Mouse (Mus musculus) heart, embryonic 14.5 days (tissue): ENCODE data around the gene Kif18a. TPM values are rescaled to one million over a fixed set of nuclear protein-coding genes. Genes with fewer than 3 reads are reported as not detected.

ENCODE experiments used
- ATAC-seq: fragments of 200-750 bp; cut with Nextera tagmentation; 2 replicates; pipeline ENCODE4 v1.8.0; 2017; ENCODE audit warnings: low read depth, moderate TSS enrichment; ENCODE audit not compliant: insufficient number of reproducible peaks, insufficient read depth, low FRiP score
- H3K27ac ChIP-seq, 2 experiments: fragments of 200-500 bp in 1 of 2; fragments of 300-500 bp in 1 of 2; sonication (generic) in 1 of 2; replicated peaks in 1 of 2; 2 replicates each; pipeline ENCODE4 v1.5.1; 2012 to 2014; ENCODE audit warnings: low read depth in 2 of 2, low read length in 2 of 2, control low read depth in 1 of 2, mild to moderate bottlenecking in 1 of 2, mixed read lengths in 1 of 2; ENCODE audit not compliant: control insufficient read depth in 1 of 2, insufficient read depth in 1 of 2
- H3K27me3 ChIP-seq: fragments of 300-500 bp; sonication (generic); 2 replicates; pipeline ENCODE4 v1.6.1; 2014; ENCODE audit warnings: mild to moderate bottlenecking, low read length, control low read depth; ENCODE audit not compliant: control insufficient read depth, insufficient read depth
- H3K36me3 ChIP-seq: fragments of 300-500 bp; sonication (generic); 2 replicates; pipeline ENCODE4 v1.6.1; 2014; ENCODE audit warnings: mild to moderate bottlenecking, control low read depth, low read length, mixed read lengths; ENCODE audit not compliant: control insufficient read depth, insufficient read depth
- H3K4me1 ChIP-seq, 2 experiments: fragments of 200-500 bp in 1 of 2; fragments of 300-500 bp in 1 of 2; sonication (generic) in 1 of 2; 2 replicates each; pipeline ENCODE4 v1.6.1; 2012 to 2014; ENCODE audit warnings: low read length in 2 of 2, control low read depth in 1 of 2, mixed read lengths in 1 of 2; ENCODE audit not compliant: control insufficient read depth in 2 of 2, insufficient read depth in 2 of 2
- H3K4me2 ChIP-seq: fragments of 300-500 bp; sonication (generic); 2 replicates; pipeline ENCODE4 v1.6.1; 2014; ENCODE audit warnings: mild to moderate bottlenecking, low read length
- H3K4me3 ChIP-seq, 2 experiments: fragments of 200-500 bp in 1 of 2; fragments of 300-500 bp in 1 of 2; sonication (generic) in 1 of 2; 2 replicates each; pipeline ENCODE4 v1.5.1; 2012 to 2014; ENCODE audit warnings: low read length in 2 of 2, mild to moderate bottlenecking in 2 of 2, control low read depth in 1 of 2, low read depth in 1 of 2, moderate library complexity in 1 of 2; ENCODE audit not compliant: control insufficient read depth in 1 of 2, insufficient read depth in 1 of 2
- H3K9ac ChIP-seq: fragments of 300-500 bp; sonication (generic); 2 replicates; pipeline ENCODE4 v1.6.1; 2014; ENCODE audit warnings: mild to moderate bottlenecking, low read length
- H3K9me3 ChIP-seq: fragments of 300-500 bp; sonication (generic); 2 replicates; pipeline ENCODE4 v1.6.1; 2016; ENCODE audit warnings: low read length, control low read depth; ENCODE audit not compliant: control insufficient read depth
- WGBS: fragments of 180-500 bp; shearing (Covaris S2); extraction: QIAGEN DNeasy Blood & Tissue Kit; methylation state at CpG from one replicate; pipeline ENCODE4 v1.1.7; 2014; 5-methylcytosine and 5-hydroxymethylcytosine counted together
- polyA plus RNA-seq: library from polyadenylated mRNA; unstranded; fragments of >200 nt; fragmentation: Nextera tagmentation; extraction: Ambion mirVana; gene quantifications from 2 replicates; pipeline ENCODE4 v1.2.1, GENCODE M21; 2014

The Kif18a gene
- polyA plus RNA-seq, 1 experiment from 2014 or later = 12.6 TPM

DNA sequence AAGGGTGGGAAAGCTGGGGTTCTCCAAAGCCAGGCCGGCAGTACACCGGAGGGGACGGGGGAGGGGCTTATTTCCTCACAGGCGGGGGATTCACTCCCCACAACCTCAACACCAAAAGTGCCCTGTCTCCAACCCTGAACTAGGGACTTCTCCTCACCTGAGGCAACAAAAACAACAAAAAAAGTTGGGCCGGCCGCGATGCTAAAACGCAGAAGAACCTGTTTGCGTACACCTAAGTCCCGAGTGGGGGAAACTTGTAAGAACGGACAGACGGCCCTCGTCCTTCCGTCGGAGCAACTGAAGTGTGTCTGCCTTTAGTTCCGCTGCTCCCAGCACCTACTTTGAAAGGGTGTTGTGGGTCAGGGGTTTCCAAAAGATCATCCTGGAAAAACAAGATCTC, 2.5 kb upstream of the Kif18a start:
- Histone ChIP-seq H3K27me3 (no peaks in the 10 kb centered on the region), H3K4me2 (peak overlapping the region; percentile 74), H3K4me3 (peak overlapping the region; percentile 74 to 99), H3K9ac (peak overlapping the region; percentile 84), H3K36me3 (no peaks in the 10 kb centered on the region), H3K4me1 (peaks cover 0 to 13% of the 10 kb centered on the region in 2 experiments; a peak in 1 of 4 replicates), H3K27ac (peak overlapping the region; percentile 33 to 64; a peak in 3 of 4 replicates), H3K9me3 (no peaks in the 10 kb centered on the region)
- under 1% methylated on average over 16 of the region's 16 CpGs for WGBS
- peak; percentile 33; the same call in 1 of the 2 replicates for ATAC-seq

DNA sequence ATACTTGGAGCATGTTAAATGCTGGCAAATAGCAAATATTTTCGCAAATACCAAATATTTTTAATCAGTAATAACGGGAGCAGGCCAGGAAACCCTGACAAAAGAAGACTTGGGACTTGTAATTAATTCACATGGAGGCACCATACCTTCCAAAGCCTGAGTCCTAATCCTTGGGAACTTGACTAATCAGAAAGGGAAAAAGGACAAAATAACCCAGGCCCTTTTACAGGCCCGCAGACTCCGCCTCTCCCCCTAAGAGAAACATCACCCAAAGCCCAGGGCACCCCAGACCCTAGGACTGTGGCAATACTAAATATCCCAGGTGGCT, 302 bp upstream of the Kif18a start:
- Histone ChIP-seq H3K4me3 (peak overlapping the region; percentile 78 to 88), H3K9ac (peak overlapping the region; percentile 81), H3K4me2 (peak overlapping the region; percentile 82), H3K27me3 (no peaks in the 10 kb centered on the region), H3K36me3 (no peaks in the 10 kb centered on the region), H3K4me1 (peaks cover 0 to 13% of the 10 kb centered on the region in 2 experiments; a peak in 1 of 4 replicates), H3K9me3 (no peaks in the 10 kb centered on the region), H3K27ac (peak overlapping the region; percentile 28 to 54; a peak in 3 of 4 replicates)
- WGBS = 5% methylated on average over 4 of the region's 4 CpGs
- ATAC-seq = no peak

DNA sequence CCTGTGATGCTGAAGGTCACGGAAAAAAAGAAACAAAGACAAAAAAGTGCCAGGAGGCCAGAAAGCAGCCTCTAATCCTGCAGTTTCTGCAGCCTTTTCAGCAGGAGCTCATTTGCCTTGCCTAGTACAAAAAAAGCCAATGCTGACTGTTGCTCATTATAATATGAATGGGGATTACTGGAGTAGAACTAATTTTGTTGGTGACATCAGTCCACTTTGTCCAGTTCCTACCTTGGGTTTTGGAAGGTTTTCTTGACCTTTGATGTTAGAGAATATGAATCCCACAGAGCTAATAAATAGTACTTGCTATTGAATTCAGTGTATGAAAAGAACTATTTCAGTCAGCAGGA, 778 bp downstream of the Kif18a start:
- peaks cover 0 to 13% of the 10 kb centered on the region in 2 experiments; a peak in 1 of 4 replicates for H3K4me1 ChIP-seq
- WGBS = 0% methylated on average over 1 of the region's 1 CpGs
- H3K27me3 ChIP-seq = no peaks in the 10 kb centered on the region
- no peak for ATAC-seq
- H3K9me3 ChIP-seq = no peaks in the 10 kb centered on the region
- no peaks in the 10 kb centered on the region for H3K36me3 ChIP-seq
- peak overlapping the region; percentile 81 for H3K9ac ChIP-seq
- H3K4me3 ChIP-seq = peak overlapping the region; percentile 78 to 88
- peak overlapping the region; percentile 71 to 88 for H3K27ac ChIP-seq
- H3K4me2 ChIP-seq = peak overlapping the region; percentile 82

DNA sequence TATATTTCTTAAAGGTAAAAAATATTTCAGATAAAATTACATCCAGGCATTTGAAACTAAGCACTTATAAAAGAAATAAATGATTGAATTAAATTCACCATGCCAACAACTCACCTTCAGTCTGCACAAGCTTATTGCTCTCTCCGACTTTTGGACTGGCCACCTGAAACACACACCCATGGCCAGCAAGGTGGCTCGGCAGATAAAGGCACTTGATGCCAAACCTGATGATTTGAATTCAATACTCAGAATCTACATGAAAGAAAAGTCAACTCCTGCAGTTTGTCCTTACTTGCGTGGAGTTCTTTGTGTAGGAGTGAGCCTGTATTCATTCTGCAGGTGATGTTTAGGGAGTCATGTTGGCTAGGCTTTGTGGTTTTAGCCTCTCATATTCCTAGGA, 3.6 kb downstream of the Kif18a start:
- Histone ChIP-seq H3K4me2 (no peak overlapping the region), H3K4me1 (peaks cover 0 to 10% of the 10 kb centered on the region in 2 experiments; a peak in 1 of 4 replicates), H3K9ac (no peak overlapping the region), H3K4me3 (no peak overlapping the region), H3K27me3 (no peaks in the 10 kb centered on the region), H3K36me3 (peaks cover 7% of the 10 kb centered on the region; the same call in 1 of the 2 replicates), H3K27ac (no peak overlapping the region), H3K9me3 (no peaks in the 10 kb centered on the region)
- ATAC-seq = no peak
- 90% methylated on average over 3 of the region's 3 CpGs for WGBS

DNA sequence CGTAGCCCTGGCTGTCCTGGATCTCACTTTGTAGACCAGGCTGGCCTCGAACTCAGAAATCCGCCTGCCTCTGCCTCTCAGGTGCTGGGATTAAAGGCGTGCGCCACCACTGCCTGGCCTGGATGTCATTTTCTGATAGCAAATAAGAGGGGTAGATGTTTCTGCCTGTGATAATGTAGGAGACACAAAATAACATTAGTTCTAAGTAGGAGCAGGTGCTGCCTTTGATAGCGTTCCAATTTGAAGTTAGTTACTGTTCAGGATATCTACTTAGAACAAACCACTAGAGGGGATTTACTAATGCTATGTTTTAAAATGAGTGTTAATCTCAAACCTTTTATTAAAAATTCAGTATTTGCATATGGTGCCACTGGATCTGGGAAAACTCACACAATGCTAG, 8.8 kb downstream of the Kif18a start:
- Histone ChIP-seq H3K9me3 (no peaks in the 10 kb centered on the region), H3K4me2 (no peak overlapping the region), H3K4me3 (no peak overlapping the region), H3K27me3 (no peaks in the 10 kb centered on the region), H3K9ac (no peak overlapping the region), H3K36me3 (peaks cover 56% of the 10 kb centered on the region), H3K27ac (no peak overlapping the region), H3K4me1 (no peaks in the 10 kb centered on the region)
- ATAC-seq = no peak
- WGBS = 87% methylated on average over 6 of the region's 6 CpGs

DNA sequence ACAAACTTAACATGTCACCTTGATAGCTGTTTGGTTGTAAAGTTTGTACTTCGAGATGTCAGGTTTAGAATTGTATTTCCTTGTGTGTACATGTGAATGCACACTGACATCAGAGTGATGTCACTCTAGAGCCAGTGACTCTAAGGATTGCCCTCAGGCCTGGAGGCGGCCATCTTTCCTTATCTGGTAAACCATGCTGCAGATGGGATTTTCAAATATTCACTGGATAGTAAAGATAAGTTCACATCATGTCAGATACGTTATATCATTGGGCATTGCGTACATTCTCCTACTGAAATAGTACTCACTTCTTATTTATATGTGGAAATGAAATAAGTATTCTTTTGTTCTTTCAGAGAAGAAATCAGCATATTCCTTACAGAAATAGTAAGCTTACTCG, 15.7 kb downstream of the Kif18a start:
- Histone ChIP-seq H3K4me2 (no peak overlapping the region), H3K4me1 (no peaks in the 10 kb centered on the region), H3K36me3 (peaks cover 47% of the 10 kb centered on the region), H3K9me3 (no peaks in the 10 kb centered on the region), H3K27ac (no peak overlapping the region), H3K9ac (no peak overlapping the region), H3K27me3 (no peaks in the 10 kb centered on the region), H3K4me3 (no peak overlapping the region)
- 86% methylated on average over 5 of the region's 5 CpGs for WGBS
- ATAC-seq = no peak

DNA sequence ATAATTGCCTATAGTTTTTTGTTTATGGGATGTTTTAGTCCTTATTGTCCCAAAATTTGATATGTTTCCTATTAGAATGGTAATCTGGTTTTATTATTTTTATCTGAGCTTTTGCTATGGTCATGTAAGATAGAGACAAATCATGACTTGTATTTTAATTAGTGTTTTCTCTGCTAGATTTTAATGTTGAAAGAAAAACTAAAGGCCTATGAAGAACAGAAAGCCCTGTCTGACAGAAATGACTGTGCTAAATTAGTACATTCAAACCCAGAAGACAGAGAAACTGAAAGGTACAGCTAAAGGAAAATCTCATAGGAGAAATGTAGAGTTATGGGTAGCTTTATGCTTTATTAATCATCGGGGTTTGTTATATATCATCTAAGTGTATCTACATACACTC, 17.6 kb downstream of the Kif18a start:
- H3K27ac ChIP-seq = no peak overlapping the region
- no peaks in the 10 kb centered on the region for H3K27me3 ChIP-seq
- no peak overlapping the region for H3K4me2 ChIP-seq
- H3K4me1 ChIP-seq = no peaks in the 10 kb centered on the region
- WGBS = 100% methylated on average over 1 of the region's 1 CpGs
- H3K36me3 ChIP-seq = peaks cover 38% of the 10 kb centered on the region
- no peak overlapping the region for H3K9ac ChIP-seq
- H3K9me3 ChIP-seq = no peaks in the 10 kb centered on the region
- ATAC-seq = no peak
- no peak overlapping the region for H3K4me3 ChIP-seq

DNA sequence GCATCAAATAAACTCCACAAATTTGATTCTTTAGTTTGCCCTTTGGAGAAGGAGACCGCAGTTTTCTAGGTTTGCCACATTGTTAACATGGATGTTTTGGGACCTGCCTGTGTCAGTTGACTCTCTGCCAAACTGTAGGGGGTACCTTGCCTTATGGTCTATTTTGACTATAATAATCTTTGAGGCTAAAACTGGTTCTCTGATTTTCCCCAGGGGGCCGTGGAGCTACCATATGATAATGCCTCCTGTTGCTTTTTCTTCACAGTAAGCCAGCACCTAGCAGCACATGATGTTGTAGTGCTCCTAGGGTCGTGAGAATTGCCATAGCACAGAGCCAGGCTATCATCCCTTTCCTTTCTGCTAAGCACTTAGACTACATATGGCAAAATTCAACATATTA, 21.7 kb downstream of the Kif18a start:
- Histone ChIP-seq H3K9me3 (no peaks in the 10 kb centered on the region), H3K27me3 (no peaks in the 10 kb centered on the region), H3K4me3 (no peak overlapping the region), H3K36me3 (peaks cover 40% of the 10 kb centered on the region), H3K4me1 (no peaks in the 10 kb centered on the region), H3K4me2 (no peak overlapping the region), H3K27ac (no peak overlapping the region), H3K9ac (no peak overlapping the region)
- ATAC-seq = no peak
- WGBS = 98% methylated on average over 3 of the region's 3 CpGs
